Mouse (Mus musculus): ENCODE results near the gene Olfr839-ps1. TPM values are rescaled to one million over a fixed set of nuclear protein-coding genes. Genes with fewer than 3 reads are reported as not detected.

Gene Olfr839-ps1
- not detected in 2 replicates for polyA plus RNA-seq (2015; fragmentation: Nextera tagmentation; extraction: Ambion mirVana)

GRCm38 (mm10) chr9:19177212-19177611 lies at the start of gene Olfr839-ps1:
Gene Olfr839-ps1 (minus strand): TSS chr9:19177312.
- no peak for ATAC-seq (replicated peaks; ENCODE audit: extremely low read depth, insufficient read depth, low FRiP score)
- 66% methylated on average over 1 of the region's 1 CpGs for WGBS
- no peak within 1 kb of the TSS for H3K27ac ChIP-seq (ENCODE audit: low read length)
- H3K36me3 ChIP-seq (ENCODE audit: control insufficient read depth, insufficient read depth), result no peaks in the 10 kb centered on the region
- H3K4me3 ChIP-seq (ENCODE audit: low read length), result no peak within 1 kb of the TSS
- no peak within 1 kb of the TSS for H3K9ac ChIP-seq (ENCODE audit: low read length)
- no peaks in the 10 kb centered on the region for H3K4me1 ChIP-seq (ENCODE audit: control insufficient read depth, insufficient read depth, low read length)
- H3K4me2 ChIP-seq (ENCODE audit: low read depth, low read length), result no peak within 1 kb of the TSS
- 0 out of 2 replicates have a peak, but pooled peaks cover 3% of the 10 kb centered on the region for H3K9me3 ChIP-seq (replicated peaks; ENCODE audit: control insufficient read depth, low read length)
- no peaks in the 10 kb centered on the region for H3K27me3 ChIP-seq (ENCODE audit: control insufficient read depth, insufficient read depth, low read length)

DNA sequence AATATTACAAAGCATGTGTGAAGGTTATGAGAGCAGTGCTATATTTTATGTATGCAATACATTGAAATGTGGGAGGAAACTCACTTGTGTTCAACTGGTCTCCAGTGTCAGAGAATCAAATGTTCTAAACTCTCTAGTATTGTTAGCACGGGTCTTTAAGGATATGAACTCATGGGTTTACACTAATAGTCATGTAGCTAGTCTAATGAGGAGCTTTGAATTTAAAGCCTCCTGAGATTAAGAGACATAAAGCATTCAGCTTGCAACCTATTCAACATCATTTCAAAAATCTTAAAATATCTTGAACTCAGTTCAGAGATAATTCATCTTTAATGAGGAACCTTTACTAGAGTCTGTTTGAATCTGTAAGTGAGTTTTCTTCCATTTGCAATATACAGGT lies 41.1 kb downstream of the Olfr839-ps1 start, which contains the start of gene Olfr837:
TSS of gene Olfr837 (plus strand) at position 301 of the 400 bp plus-strand sequence.
- no peak within 1 kb of the TSS for H3K9ac ChIP-seq (ENCODE audit: low read length)
- no peaks in the 10 kb centered on the region for H3K36me3 ChIP-seq (ENCODE audit: control insufficient read depth, insufficient read depth)
- no peaks in the 10 kb centered on the region for H3K4me1 ChIP-seq (ENCODE audit: control insufficient read depth, insufficient read depth, low read length)
- H3K27me3 ChIP-seq (ENCODE audit: control insufficient read depth, insufficient read depth, low read length), result no peaks in the 10 kb centered on the region
- H3K27ac ChIP-seq (ENCODE audit: low read length), result no peak within 1 kb of the TSS
- no peak for ATAC-seq (replicated peaks; ENCODE audit: extremely low read depth, insufficient read depth, low FRiP score)
- 63% methylated on average over 1 of the region's 1 CpGs for WGBS
- H3K9me3 ChIP-seq (replicated peaks; ENCODE audit: control insufficient read depth, low read length), result no peaks in the 10 kb centered on the region
- no peak within 1 kb of the TSS for H3K4me3 ChIP-seq (ENCODE audit: low read length)
- no peak within 1 kb of the TSS for H3K4me2 ChIP-seq (ENCODE audit: low read depth, low read length)

DNA sequence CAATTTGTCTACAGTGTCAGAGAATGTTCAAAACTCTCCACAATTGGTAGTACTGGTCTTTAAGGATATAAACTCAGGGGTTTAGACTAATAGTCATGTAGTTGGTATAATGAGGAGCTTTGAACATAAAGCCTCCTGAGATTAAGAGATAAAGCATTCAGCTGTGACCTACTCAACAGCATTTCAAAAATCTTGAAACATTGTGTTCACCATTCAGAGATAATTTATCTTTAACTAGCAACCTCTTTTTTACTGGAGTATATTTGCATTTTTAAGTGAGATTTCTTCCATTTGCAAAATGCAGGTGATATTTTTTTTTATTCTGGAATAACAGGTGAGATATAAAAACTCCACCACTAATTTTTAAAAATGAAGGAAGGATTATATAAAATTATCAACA lies 57.0 kb downstream of the Olfr839-ps1 start, which contains the start of gene Olfr836:
TSS of gene Olfr836 (plus strand) at position 301 of the 400 bp plus-strand sequence.
- H3K9ac ChIP-seq (ENCODE audit: low read length), result no peak within 1 kb of the TSS
- H3K36me3 ChIP-seq (ENCODE audit: control insufficient read depth, insufficient read depth), result no peaks in the 10 kb centered on the region
- H3K4me2 ChIP-seq (ENCODE audit: low read depth, low read length), result no peak within 1 kb of the TSS
- no peak within 1 kb of the TSS for H3K27ac ChIP-seq (ENCODE audit: low read length)
- H3K9me3 ChIP-seq (replicated peaks; ENCODE audit: control insufficient read depth, low read length), result no peaks in the 10 kb centered on the region
- no peak for ATAC-seq (replicated peaks; ENCODE audit: extremely low read depth, insufficient read depth, low FRiP score)
- H3K27me3 ChIP-seq (ENCODE audit: control insufficient read depth, insufficient read depth, low read length), result no peaks in the 10 kb centered on the region
- no peaks in the 10 kb centered on the region for H3K4me1 ChIP-seq (ENCODE audit: control insufficient read depth, insufficient read depth, low read length)
- no peak within 1 kb of the TSS for H3K4me3 ChIP-seq (ENCODE audit: low read length)

Other genes with a start within 250 kb of the Olfr839-ps1 start
- not detected in 2 replicates for gene Olfr832, start 240.2 kb downstream of the Olfr839-ps1 start, polyA plus RNA-seq (2015; fragmentation: Nextera tagmentation; extraction: Ambion mirVana)
- gene Olfr834, start 189.3 kb downstream of the Olfr839-ps1 start, polyA plus RNA-seq (2015; fragmentation: Nextera tagmentation; extraction: Ambion mirVana), result not detected in 2 replicates
- not detected in 2 replicates for gene Olfr835, start 144.6 kb downstream of the Olfr839-ps1 start, polyA plus RNA-seq (2015; fragmentation: Nextera tagmentation; extraction: Ambion mirVana)
- not detected in 2 replicates for gene Olfr836, start 56.9 kb downstream of the Olfr839-ps1 start, polyA plus RNA-seq (2015; fragmentation: Nextera tagmentation; extraction: Ambion mirVana)
- not detected in 2 replicates for gene Olfr837, start 41.0 kb downstream of the Olfr839-ps1 start, polyA plus RNA-seq (2015; fragmentation: Nextera tagmentation; extraction: Ambion mirVana)
- not detected in 2 replicates for gene Olfr843, start 74.7 kb upstream of the Olfr839-ps1 start, polyA plus RNA-seq (2015; fragmentation: Nextera tagmentation; extraction: Ambion mirVana)
- gene Olfr844, start 139.0 kb upstream of the Olfr839-ps1 start, polyA plus RNA-seq (2015; fragmentation: Nextera tagmentation; extraction: Ambion mirVana), result not detected in 2 replicates
- not detected in 2 replicates for gene Olfr845, start 159.1 kb upstream of the Olfr839-ps1 start, polyA plus RNA-seq (2015; fragmentation: Nextera tagmentation; extraction: Ambion mirVana)
- not detected in 2 replicates for gene Olfr846, start 186.7 kb upstream of the Olfr839-ps1 start, polyA plus RNA-seq (2015; fragmentation: Nextera tagmentation; extraction: Ambion mirVana)
- gene Olfr847, start 201.4 kb upstream of the Olfr839-ps1 start, polyA plus RNA-seq (2015; fragmentation: Nextera tagmentation; extraction: Ambion mirVana), result not detected in 2 replicates